Mouse (Mus musculus): ENCODE results near the gene Fto. TPM values are rescaled to one million over a fixed set of nuclear protein-coding genes. Genes with fewer than 3 reads are reported as not detected.
A peak's percentile ranks its signal among the peaks of the same experiment; 100 is the strongest.

Gene Fto
- polyA plus RNA-seq, 1 experiment from 2014 or later: 90.1 TPM

DNA sequence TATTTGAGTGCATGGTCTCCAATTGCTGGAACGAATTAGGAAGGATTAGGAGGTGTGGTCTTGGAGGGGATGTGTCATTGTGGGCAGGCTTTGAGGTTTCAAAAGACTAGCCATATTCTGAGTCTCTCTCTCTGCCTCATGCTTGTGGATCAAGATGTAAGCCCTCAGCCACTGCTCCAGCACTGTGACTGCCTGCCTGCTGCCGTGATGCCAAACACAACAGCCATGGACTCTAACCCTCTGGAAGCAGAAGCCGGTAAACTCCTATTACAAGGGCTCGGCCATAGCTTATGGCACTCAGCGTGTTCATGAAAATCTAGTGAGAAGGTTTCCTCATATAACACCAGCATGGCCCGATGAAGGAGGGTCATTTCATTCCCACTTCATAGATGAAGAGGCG lies 36.5 kb downstream of the Fto start:
- 93% methylated on average over 7 of the region's 7 CpGs for WGBS
- no peaks in the 10 kb centered on the region for H3K9me3 ChIP-seq (replicated peaks)
- H3K36me3 ChIP-seq (ENCODE audit: poor library complexity, severe bottlenecking): no peaks in the 10 kb centered on the region
- H3K4me2 ChIP-seq: no peak overlapping the region
- no peak overlapping the region for H3K4me3 ChIP-seq
- H3K4me1 ChIP-seq: peaks cover 9% of the 10 kb centered on the region
- no peaks in the 10 kb centered on the region for H3K27me3 ChIP-seq
- ATAC-seq: no peak
- no peak overlapping the region for H3K27ac ChIP-seq
- no peak overlapping the region for H3K9ac ChIP-seq

DNA sequence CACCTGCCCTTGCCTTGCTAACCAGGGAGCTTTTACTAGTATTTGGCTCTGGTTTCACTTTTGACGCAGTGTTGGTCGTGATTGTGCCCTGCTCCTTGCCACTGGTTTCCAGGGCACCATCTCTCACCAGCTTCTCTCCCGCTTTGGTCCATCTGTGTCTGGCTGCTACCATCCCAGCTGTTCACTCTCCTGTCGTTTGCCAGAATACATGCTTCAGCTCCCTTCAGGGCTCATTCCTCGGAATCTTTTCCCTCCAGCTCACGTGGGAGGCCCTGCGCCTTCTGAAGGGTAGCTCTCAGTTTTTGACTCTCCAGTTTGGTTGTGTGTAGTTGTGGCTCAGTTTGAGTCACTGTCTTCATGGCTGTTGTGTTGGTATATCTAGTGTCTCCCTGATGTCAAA lies 37.3 kb downstream of the Fto start:
- 78% methylated on average over 7 of the region's 7 CpGs for WGBS
- Histone ChIP-seq H3K4me3 (no peak overlapping the region), H3K4me2 (no peak overlapping the region), H3K36me3 (ENCODE audit: poor library complexity, severe bottlenecking) (no peaks in the 10 kb centered on the region), H3K9ac (no peak overlapping the region), H3K27me3 (no peaks in the 10 kb centered on the region), H3K9me3 (replicated peaks) (no peaks in the 10 kb centered on the region), H3K4me1 (peaks cover 17% of the 10 kb centered on the region), H3K27ac (no peak overlapping the region)
- no peak for ATAC-seq

DNA sequence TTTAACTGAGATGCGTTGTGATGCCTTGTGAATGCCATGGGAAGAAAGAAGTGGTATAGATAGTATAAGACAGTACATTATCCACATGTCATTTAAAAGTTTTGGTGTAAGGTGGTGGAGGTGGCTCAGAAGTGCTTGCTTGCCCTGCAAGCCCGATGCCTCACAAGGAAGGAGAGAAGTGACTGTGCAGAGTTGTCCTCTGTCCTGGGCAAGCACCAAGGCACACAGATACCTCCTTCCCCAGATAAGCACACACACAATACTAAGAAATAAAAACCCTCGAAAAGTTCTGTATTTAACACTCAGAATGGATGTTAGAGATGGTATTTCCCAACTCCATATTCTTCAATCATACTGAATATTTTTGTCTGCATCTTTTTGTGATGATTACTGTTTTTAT lies 39.3 kb downstream of the Fto start:
- peaks cover 25% of the 10 kb centered on the region for H3K4me1 ChIP-seq
- no peak overlapping the region for H3K4me3 ChIP-seq
- H3K9ac ChIP-seq: no peak overlapping the region
- H3K9me3 ChIP-seq (replicated peaks): no peaks in the 10 kb centered on the region
- 98% methylated on average over 3 of the region's 3 CpGs for WGBS
- H3K27ac ChIP-seq: no peak overlapping the region
- ATAC-seq: no peak
- H3K36me3 ChIP-seq (ENCODE audit: poor library complexity, severe bottlenecking): no peaks in the 10 kb centered on the region
- no peaks in the 10 kb centered on the region for H3K27me3 ChIP-seq
- no peak overlapping the region for H3K4me2 ChIP-seq

DNA sequence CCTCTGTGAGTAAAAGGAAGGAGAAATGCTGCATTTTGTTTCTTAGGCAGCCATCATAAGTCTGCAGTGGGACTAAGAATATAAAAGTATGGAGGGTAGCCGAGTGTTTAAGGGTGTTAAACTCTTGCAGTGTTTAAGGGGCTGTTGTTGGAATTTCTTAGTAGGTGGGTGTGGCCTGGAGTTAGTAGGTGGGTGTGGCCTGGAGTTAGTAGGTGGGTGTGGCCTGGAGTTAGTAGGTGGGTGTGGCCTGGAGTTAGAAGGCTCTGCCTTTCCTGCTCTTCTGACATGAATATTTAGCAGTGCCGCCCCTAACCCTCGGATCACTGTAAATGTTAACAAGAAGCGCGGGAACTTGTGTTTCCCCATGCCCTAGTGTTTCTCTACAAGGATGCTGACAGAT lies 39.7 kb downstream of the Fto start:
- H3K4me2 ChIP-seq: no peak overlapping the region
- no peaks in the 10 kb centered on the region for H3K27me3 ChIP-seq
- H3K9me3 ChIP-seq (replicated peaks): no peaks in the 10 kb centered on the region
- H3K36me3 ChIP-seq (ENCODE audit: poor library complexity, severe bottlenecking): no peaks in the 10 kb centered on the region
- H3K4me3 ChIP-seq: no peak overlapping the region
- 86% methylated on average over 5 of the region's 5 CpGs for WGBS
- H3K4me1 ChIP-seq: peaks cover 24% of the 10 kb centered on the region
- no peak overlapping the region for H3K9ac ChIP-seq
- no peak overlapping the region for H3K27ac ChIP-seq
- no peak for ATAC-seq

DNA sequence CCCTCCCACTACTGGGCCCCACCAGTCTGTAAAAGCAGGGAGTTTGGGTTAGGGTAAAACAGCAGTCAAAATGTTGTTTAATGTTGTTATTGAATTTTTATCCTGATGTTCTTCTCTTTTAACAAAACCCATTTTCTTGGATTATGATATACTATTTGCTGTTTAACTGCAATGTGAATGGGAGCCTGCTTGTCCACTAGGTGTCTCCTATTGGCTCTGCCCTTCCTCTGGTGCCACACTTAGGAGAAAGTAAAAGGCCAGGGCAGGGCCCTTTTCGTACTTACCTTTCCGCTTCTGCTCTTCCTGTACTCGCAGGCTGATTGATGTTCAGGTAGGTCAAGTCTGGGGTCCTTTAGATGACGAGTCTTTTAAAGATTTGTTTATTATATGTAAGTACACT lies 40.6 kb downstream of the Fto start:
- Histone ChIP-seq H3K9ac (no peak overlapping the region), H3K4me2 (no peak overlapping the region), H3K4me1 (peaks cover 24% of the 10 kb centered on the region), H3K27ac (no peak overlapping the region), H3K9me3 (replicated peaks) (no peaks in the 10 kb centered on the region), H3K27me3 (peaks cover 5% of the 10 kb centered on the region; the same call in 1 of the 2 replicates), H3K36me3 (ENCODE audit: poor library complexity, severe bottlenecking) (no peaks in the 10 kb centered on the region), H3K4me3 (no peak overlapping the region)
- no peak for ATAC-seq
- WGBS: 91% methylated on average over 4 of the region's 4 CpGs

DNA sequence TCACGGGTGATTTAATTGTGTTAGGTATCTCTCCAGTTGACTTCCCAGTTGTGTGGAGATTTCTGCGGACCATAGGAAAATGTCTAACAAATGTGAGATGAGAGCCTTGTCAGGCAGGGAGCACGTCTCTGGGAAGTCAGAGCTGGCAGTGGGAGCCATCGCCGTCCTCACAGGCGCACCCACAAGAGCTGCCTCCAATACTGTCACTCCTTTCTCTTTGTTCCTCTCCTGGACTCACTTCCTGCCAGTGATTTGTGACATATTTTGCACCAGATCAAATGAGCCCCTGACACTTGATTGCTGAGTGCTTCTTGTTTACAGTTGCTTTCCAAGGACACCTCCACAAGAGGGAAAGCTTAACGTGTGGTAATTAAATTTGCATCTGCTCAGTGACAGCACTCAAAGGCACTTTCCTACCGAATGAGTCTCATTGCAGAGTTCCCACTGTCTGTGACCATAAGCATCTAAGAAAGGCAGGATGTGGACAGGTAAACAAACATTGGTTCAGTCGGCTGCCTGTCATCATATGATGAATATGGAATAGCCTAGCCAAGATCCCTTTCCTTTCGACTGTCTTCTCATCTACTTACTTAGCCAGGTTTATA lies 42.1 kb downstream of the Fto start:
- whole genome bisulfite sequencing: 43% methylated on average over 10 of the region's 10 CpGs
- Histone ChIP-seq H3K4me1 (peaks cover 24% of the 10 kb centered on the region), H3K27ac (peak overlapping the region; percentile 66), H3K36me3 (ENCODE audit: poor library complexity, severe bottlenecking) (no peaks in the 10 kb centered on the region), H3K9ac (no peak overlapping the region), H3K27me3 (peaks cover 14% of the 10 kb centered on the region), H3K4me3 (no peak overlapping the region), H3K9me3 (replicated peaks) (no peaks in the 10 kb centered on the region), H3K4me2 (peak overlapping the region; percentile 17)
- peak; percentile 67 for ATAC-seq

DNA sequence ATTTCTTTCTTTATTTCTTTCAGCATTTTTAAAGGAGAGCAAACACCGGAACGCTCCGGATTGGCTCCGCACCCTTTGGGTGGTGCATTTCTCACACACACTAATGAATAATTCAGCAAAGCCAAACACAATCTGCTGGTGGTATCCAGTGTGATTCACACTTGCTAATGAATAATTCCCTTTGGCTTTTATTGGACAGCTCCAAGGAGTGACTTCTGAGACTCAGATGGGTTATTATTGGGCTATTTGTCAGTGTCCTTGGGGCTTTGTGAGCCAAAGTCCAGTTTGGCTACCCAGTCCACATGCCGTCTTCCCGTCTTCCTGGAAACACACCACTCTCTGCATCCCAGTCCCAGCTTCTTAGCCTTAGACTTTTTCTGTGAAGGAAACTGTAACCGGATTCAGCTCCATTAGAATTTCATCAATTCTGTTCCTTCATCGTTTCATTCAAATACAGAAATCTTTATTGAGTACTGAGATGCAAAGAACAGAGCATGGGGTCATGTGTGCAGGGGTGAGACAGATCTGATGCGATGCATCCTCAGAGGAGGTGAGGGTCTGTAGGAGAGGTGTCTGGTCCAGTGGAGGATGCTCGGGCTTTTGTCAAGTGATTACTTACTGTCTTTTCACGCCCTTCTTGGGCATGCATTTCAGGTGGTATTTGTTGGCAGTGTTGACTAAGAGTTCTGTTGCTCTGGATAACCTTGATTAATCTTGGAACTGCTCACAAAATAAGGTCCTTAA lies 42.8 kb downstream of the Fto start:
- Histone ChIP-seq H3K4me3 (no peak overlapping the region), H3K9ac (no peak overlapping the region), H3K9me3 (replicated peaks) (no peaks in the 10 kb centered on the region), H3K27ac (peak overlapping the region; percentile 66; the same call in 1 of the 2 replicates), H3K27me3 (peaks cover 21% of the 10 kb centered on the region), H3K4me2 (peak overlapping the region; percentile 17), H3K36me3 (ENCODE audit: poor library complexity, severe bottlenecking) (no peaks in the 10 kb centered on the region), H3K4me1 (peaks cover 24% of the 10 kb centered on the region)
- WGBS: 70% methylated on average over 11 of the region's 11 CpGs
- peak; percentile 70 for ATAC-seq

DNA sequence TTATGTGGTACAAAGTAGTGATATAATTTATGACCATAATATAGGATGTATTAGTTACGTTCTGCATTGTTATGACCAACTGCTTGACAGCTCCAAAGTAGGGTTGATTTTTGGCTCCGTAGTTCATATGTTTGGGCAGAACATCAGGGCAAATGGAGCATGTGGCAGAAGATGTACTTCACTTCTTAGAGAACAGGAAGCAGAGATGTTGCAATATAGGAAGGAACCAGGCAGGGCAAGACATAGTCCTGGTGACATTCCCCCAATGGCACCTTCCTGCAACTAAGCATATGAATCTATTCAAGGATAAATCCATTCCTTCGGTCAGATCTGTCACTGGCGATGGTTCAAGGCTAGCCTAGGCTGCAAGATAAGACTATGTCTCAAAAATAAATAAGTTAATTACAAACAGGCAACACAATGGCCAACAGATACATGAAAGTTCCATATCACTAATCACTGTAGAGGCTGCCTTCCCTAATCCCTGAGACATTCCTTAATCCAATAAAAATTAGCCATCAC lies 44.2 kb downstream of the Fto start:
- Histone ChIP-seq H3K4me3 (no peak overlapping the region), H3K4me2 (no peak overlapping the region), H3K4me1 (peaks cover 24% of the 10 kb centered on the region), H3K9ac (no peak overlapping the region), H3K27me3 (peaks cover 32% of the 10 kb centered on the region), H3K9me3 (replicated peaks) (no peaks in the 10 kb centered on the region), H3K36me3 (ENCODE audit: poor library complexity, severe bottlenecking) (no peaks in the 10 kb centered on the region), H3K27ac (no peak overlapping the region)
- ATAC-seq: no peak
- 93% methylated on average over 4 of the region's 4 CpGs for WGBS

DNA sequence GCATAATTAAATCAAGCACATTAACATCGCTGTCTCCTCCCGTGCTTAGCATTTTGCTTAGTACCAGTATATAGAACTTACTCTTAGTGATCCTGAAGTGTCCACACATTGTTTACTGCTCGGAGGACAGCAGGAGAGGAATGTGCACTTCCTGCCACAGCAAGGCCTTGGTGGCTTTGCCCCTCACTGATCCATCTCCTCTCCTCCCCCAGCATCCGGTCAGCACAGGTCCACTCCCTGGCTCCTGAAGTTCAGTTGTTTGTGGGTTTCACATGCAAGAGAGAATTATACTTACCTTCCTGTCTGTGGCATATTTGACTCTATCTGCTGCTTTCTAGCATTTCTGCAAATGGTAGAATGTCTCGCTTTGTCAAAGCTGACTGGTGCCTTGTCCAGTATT lies 44.7 kb downstream of the Fto start:
- no peak overlapping the region for H3K27ac ChIP-seq
- H3K27me3 ChIP-seq: peaks cover 36% of the 10 kb centered on the region
- no peaks in the 10 kb centered on the region for H3K9me3 ChIP-seq (replicated peaks)
- no peaks in the 10 kb centered on the region for H3K36me3 ChIP-seq (ENCODE audit: poor library complexity, severe bottlenecking)
- H3K4me2 ChIP-seq: no peak overlapping the region
- 84% methylated on average over 5 of the region's 5 CpGs for WGBS
- no peak overlapping the region for H3K9ac ChIP-seq
- peaks cover 24% of the 10 kb centered on the region for H3K4me1 ChIP-seq
- ATAC-seq: no peak
- no peak overlapping the region for H3K4me3 ChIP-seq

DNA sequence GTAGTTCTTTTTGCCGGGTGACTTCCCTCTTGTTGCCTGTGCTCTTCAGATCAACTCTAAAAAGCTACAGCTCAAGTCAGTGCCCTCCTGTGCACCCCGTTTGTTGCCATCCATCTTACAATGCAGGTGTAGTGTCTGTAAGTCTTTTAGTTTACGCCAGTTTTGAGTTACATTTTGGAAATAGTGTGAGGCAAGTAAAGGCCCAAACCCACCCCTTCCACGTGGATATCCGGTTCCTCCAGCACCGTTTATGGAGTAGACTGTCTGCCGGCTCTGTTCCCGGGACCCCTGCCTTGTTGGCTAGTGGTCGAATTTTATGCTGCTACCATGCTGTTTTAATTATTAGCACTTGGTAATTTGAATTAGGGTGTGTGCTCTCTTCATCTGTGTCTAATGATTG lies 46.2 kb downstream of the Fto start:
- Histone ChIP-seq H3K9me3 (replicated peaks) (no peaks in the 10 kb centered on the region), H3K4me1 (peaks cover 26% of the 10 kb centered on the region), H3K4me2 (no peak overlapping the region), H3K36me3 (ENCODE audit: poor library complexity, severe bottlenecking) (no peaks in the 10 kb centered on the region), H3K27me3 (peaks cover 50% of the 10 kb centered on the region), H3K4me3 (no peak overlapping the region), H3K27ac (no peak overlapping the region), H3K9ac (no peak overlapping the region)
- 87% methylated on average over 9 of the region's 9 CpGs for WGBS
- no peak for ATAC-seq

DNA sequence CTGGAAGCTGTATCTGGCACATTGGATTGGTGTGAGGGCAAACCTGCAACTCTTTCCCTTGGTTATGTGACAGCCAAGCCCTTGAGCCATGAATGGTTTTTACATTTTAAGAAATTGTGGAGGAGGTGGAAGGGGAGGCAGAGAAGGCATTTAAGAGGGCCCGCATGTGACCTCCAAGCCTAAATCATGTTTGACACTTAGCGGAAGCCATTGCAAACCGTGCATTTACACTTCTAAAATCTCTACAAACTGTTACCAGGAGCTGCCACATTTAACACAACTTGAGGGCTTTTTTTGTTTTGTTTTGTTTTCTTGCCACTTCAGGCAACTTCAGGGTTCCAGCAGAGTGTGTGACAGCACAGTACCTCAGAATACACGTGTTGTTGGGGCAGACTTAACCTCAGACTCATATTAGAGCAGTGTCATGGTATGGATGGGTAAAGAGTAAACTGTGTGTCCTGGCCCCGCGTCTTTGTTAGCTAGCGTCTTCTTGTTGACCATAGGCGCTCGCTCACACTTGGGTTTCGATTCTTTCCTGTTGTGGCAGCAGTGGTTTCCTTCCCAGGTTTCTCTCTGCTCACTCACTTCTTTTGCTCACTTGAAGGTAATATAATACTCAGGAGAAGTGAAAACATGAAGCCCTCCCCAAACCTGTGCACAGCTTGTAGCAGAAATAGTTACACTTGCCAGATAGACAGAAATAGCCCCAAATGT lies 47.5 kb downstream of the Fto start:
- no peak overlapping the region for H3K27ac ChIP-seq
- peaks cover 56% of the 10 kb centered on the region for H3K27me3 ChIP-seq
- 93% methylated on average over 10 of the region's 10 CpGs for WGBS
- H3K9me3 ChIP-seq (replicated peaks): no peaks in the 10 kb centered on the region
- H3K4me3 ChIP-seq: no peak overlapping the region
- no peak for ATAC-seq
- no peak overlapping the region for H3K4me2 ChIP-seq
- no peak overlapping the region for H3K9ac ChIP-seq
- no peaks in the 10 kb centered on the region for H3K36me3 ChIP-seq (ENCODE audit: poor library complexity, severe bottlenecking)
- H3K4me1 ChIP-seq: peaks cover 24% of the 10 kb centered on the region

DNA sequence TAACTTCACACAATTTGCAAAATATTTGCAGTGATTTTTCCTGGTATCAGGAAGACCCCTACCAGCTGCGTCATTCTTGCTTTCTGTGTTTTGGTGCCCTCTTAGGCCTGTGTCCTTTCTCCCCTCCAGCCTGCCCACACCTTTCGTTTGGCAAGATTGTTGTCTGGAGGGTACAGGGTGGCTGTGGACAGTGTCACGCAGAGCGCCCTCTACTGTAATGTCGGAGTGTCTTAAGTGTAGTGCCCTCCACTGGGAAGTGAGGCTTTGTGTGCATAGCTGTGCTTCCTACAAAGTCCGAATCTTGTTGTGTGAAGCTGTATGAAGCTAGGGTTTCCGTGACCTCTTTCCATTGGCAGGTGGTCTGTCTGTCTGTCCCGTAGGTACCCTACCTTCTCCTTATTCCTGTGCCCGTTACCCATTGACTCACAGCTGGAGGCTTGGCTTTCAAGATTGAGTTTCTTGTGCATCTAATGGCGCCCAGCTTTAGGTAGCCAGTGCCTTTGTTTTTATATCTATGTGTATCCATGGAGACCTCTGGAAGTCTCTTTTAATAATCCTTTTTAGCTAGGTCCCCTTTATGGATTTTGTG lies 50.0 kb downstream of the Fto start:
- H3K4me3 ChIP-seq: no peak overlapping the region
- 83% methylated on average over 10 of the region's 10 CpGs for WGBS
- peaks cover 72% of the 10 kb centered on the region for H3K27me3 ChIP-seq
- no peak for ATAC-seq
- no peaks in the 10 kb centered on the region for H3K9me3 ChIP-seq (replicated peaks)
- H3K9ac ChIP-seq: no peak overlapping the region
- no peak overlapping the region for H3K27ac ChIP-seq
- H3K36me3 ChIP-seq (ENCODE audit: poor library complexity, severe bottlenecking): no peaks in the 10 kb centered on the region
- H3K4me2 ChIP-seq: no peak overlapping the region
- peaks cover 17% of the 10 kb centered on the region for H3K4me1 ChIP-seq
